Mouse (Mus musculus) liver, embryonic 12.5 days (tissue): ENCODE data around the gene Rgl1. TPM values are rescaled to one million over a fixed set of nuclear protein-coding genes. Genes with fewer than 3 reads are reported as not detected.
A peak's percentile ranks its signal among the peaks of the same experiment; 100 is the strongest.

ENCODE experiments used
- ATAC-seq: fragments of 200-750 bp; cut with Nextera tagmentation; 2 replicates; pipeline ENCODE4 v1.8.0; 2017; ENCODE audit warnings: moderate number of reproducible peaks, mild to moderate bottlenecking, moderate library complexity
- H3K27ac ChIP-seq: fragments of 300-500 bp; sonication (generic); 2 replicates; pipeline ENCODE4 v1.5.1; 2016; ENCODE audit warnings: mild to moderate bottlenecking
- H3K27me3 ChIP-seq: fragments of 300-500 bp; sonication (generic); replicated peaks from 2 replicates; pipeline ENCODE4 v1.6.1; 2016; ENCODE audit warnings: mild to moderate bottlenecking, moderate library complexity
- H3K36me3 ChIP-seq: fragments of 300-500 bp; sonication (generic); 2 replicates; pipeline ENCODE4 v1.6.1; 2016; ENCODE audit warnings: mild to moderate bottlenecking, moderate library complexity
- H3K4me1 ChIP-seq: fragments of 300-500 bp; sonication (generic); 2 replicates; pipeline ENCODE4 v1.6.1; 2016
- H3K4me2 ChIP-seq: fragments of 300-500 bp; sonication (generic); 2 replicates; pipeline ENCODE4 v1.6.1; 2016; ENCODE audit warnings: mild to moderate bottlenecking, moderate library complexity
- H3K4me3 ChIP-seq: fragments of 300-500 bp; sonication (generic); 2 replicates; pipeline ENCODE4 v1.5.1; 2016; ENCODE audit warnings: mild to moderate bottlenecking, moderate library complexity
- H3K9ac ChIP-seq: fragments of 300-500 bp; sonication (generic); 2 replicates; pipeline ENCODE4 v1.6.1; 2016; ENCODE audit warnings: mild to moderate bottlenecking, moderate library complexity
- H3K9me3 ChIP-seq: fragments of 300-500 bp; sonication (generic); replicated peaks from 2 replicates; pipeline ENCODE4 v1.6.1; 2016; ENCODE audit warnings: mild to moderate bottlenecking, moderate library complexity
- WGBS: fragments of 180-500 bp; shearing (Covaris S2); methylation state at CpG from one replicate; pipeline ENCODE4 v1.1.7; 2016; ENCODE audit not compliant: insufficient replicate concordance; 5-methylcytosine and 5-hydroxymethylcytosine counted together
- polyA plus RNA-seq: library from polyadenylated mRNA; unstranded; fragments of >200 nt; fragmentation: Nextera tagmentation; extraction: Ambion mirVana; gene quantifications from 2 replicates; pipeline ENCODE4 v1.2.1, GENCODE M21; 2016

Rgl1 gene
- 12.5 and 15.6 TPM in 2 replicates for polyA plus RNA-seq

DNA sequence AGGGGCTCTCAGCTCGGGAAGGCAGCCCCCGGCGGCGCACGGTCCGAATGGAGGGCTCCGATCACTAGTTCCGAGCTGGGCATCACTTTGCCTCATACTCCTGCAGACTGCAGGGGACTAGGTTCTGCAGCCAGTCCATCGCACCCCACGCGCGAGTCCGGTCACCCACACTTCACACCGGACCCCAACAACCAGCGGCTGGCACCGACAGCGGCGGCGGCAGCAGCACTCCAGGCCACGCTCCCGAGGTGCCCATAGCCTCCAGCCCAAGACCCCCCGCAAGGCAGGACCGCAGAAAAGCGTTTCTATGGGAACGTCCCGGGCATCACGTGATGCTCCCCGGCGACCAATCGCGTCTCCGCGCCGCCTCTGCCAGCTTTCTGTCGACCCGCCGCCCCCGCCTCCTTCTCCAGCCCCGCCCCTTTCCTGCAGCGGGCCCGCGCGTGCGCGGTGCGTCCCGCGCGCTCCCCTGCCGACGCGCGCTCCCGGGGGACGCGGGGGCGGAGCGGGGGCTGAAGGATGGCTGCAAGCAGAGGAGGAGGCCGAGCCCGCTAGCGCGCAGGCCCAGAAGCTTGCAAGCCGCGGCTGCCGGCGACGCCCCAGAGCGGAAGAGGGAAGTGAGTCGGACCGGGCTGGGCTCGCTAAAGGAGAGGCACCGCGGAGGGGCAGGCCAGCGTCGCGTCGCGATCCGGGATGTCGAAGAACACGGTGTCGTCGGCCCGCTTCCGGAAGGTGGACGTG is at the start of gene Rgl1, which contains the start of gene Arpc5:
Gene Rgl1 (minus strand): TSS at position 320 of the 741 bp plus-strand sequence.
Gene Arpc5 (plus strand): TSS at position 511 of the 741 bp plus-strand sequence.
- Histone ChIP-seq H3K9me3 (no peaks in the 10 kb centered on the region), H3K36me3 (peaks cover 24% of the 10 kb centered on the region), H3K27ac (peak within 1 kb of the TSS; percentile 83), H3K4me3 (peak within 1 kb of the TSS; percentile 79), H3K4me1 (peaks cover 11% of the 10 kb centered on the region), H3K9ac (peak within 1 kb of the TSS; percentile 93), H3K27me3 (peaks cover 27% of the 10 kb centered on the region), H3K4me2 (peak within 1 kb of the TSS; percentile 95)
- 1% methylated on average over 86 of the region's 86 CpGs for WGBS
- peak; percentile 98 for ATAC-seq

DNA sequence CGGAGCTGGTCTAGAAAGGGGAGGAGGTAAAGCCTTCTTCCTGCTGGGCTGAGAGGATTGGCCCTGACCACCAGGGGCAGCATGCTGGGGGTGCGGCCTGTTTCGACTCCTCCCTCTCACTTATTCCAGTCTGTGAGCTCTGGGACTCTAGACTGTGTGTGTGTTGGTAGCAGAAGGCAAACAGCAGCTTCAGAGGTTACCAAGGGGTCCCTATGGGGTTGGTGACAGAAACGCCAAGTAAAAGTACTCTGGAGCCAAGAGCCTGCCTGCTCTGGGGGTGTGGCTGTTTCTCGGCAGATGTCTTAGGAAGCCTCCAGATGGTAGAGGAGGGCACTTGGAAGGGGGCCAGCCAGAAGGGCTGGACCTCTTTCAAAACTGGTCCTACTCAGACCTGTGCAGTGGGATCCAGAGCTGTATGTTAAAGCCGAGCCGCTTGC is 49.1 kb upstream of the Rgl1 start:
- Histone ChIP-seq H3K9ac (no peak overlapping the region), H3K4me3 (no peak overlapping the region), H3K36me3 (no peaks in the 10 kb centered on the region), H3K27ac (no peak overlapping the region), H3K4me2 (no peak overlapping the region), H3K9me3 (no peaks in the 10 kb centered on the region), H3K4me1 (peaks cover 15% of the 10 kb centered on the region; the same call in 1 of the 2 replicates), H3K27me3 (no peaks in the 10 kb centered on the region)
- ATAC-seq: peak; percentile 72
- WGBS: 64% methylated on average over 7 of the region's 7 CpGs

GRCm38 (mm10) chr1:152810533-152811439 is 44.6 kb upstream of the Rgl1 start:
- Histone ChIP-seq H3K4me3 (no peak overlapping the region), H3K4me1 (peaks cover 18% of the 10 kb centered on the region), H3K9ac (no peak overlapping the region), H3K36me3 (no peaks in the 10 kb centered on the region), H3K27me3 (0 out of 2 replicates have a peak, but pooled peaks cover 3% of the 10 kb centered on the region), H3K4me2 (no peak overlapping the region), H3K9me3 (no peaks in the 10 kb centered on the region), H3K27ac (no peak overlapping the region)
- ATAC-seq: no peak
- 65% methylated on average over 13 of the region's 13 CpGs for WGBS

DNA sequence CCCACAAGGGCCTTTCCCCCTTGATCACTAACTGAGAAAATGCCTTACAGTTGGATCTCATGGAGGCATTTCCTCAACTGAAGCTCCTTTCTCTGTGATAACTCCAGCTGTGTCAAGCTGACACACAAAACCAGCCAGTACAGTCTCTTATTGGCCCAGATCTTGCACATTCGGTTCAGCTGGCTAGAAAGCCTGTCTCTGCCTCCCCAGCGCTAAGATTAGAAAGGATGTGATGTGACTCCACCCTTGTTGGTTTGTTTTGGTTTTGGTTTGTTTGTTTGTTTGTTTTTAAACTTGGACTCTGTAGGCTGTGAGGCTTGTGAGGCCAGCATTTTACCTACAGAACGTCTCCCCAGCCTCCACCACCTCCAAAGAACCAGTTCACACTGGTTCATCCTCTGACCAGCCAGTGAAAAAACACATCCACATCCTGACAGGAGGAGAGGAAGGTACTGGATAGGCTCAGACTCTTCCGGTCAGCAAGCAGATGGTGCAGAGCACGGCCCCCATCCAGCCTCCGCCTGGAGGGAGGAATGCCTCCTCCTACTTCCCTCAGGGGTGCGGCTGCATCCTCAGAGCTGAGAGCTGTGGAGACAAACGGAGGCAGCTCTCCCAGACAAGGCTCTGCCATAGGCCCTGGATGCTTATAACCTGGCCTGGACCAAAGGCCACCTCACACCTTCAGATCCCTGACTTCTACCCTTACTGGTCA is 43.5 kb upstream of the Rgl1 start:
- Histone ChIP-seq H3K9ac (no peak overlapping the region), H3K4me3 (no peak overlapping the region), H3K4me2 (peak overlapping the region; percentile 8; the same call in 1 of the 2 replicates), H3K4me1 (peaks cover 9% of the 10 kb centered on the region), H3K36me3 (no peaks in the 10 kb centered on the region), H3K27me3 (0 out of 2 replicates have a peak, but pooled peaks cover 4% of the 10 kb centered on the region), H3K9me3 (no peaks in the 10 kb centered on the region), H3K27ac (0 out of 2 replicates have a peak overlapping the region, but pooled peaks have one; percentile 34)
- WGBS: 44% methylated on average over 8 of the region's 8 CpGs
- ATAC-seq: peak; percentile 35; the same call in 1 of the 2 replicates

DNA sequence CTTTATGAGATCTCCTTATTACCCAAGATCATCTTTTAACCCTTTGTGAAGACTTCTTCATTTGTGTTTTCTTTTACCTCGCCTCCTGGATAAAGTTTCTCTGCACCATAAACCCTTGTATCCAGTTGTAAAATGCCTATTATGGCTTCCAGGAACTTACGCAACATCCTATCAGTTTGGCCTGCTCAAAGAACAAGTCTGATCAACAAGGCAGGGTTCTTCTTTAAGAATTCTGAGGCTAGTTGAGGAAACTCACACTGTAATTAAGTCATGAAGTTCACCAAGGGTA is 42.2 kb upstream of the Rgl1 start:
- H3K36me3 ChIP-seq: no peaks in the 10 kb centered on the region
- H3K27ac ChIP-seq: peak overlapping the region; percentile 58
- ATAC-seq: no peak
- no peak overlapping the region for H3K9ac ChIP-seq
- H3K4me2 ChIP-seq: peak overlapping the region; percentile 47
- H3K27me3 ChIP-seq: 0 out of 2 replicates have a peak, but pooled peaks cover 4% of the 10 kb centered on the region
- H3K4me3 ChIP-seq: peak overlapping the region; percentile 35
- H3K4me1 ChIP-seq: peaks cover 9% of the 10 kb centered on the region
- H3K9me3 ChIP-seq: no peaks in the 10 kb centered on the region
- 56% methylated on average over 2 of the region's 2 CpGs for WGBS

DNA sequence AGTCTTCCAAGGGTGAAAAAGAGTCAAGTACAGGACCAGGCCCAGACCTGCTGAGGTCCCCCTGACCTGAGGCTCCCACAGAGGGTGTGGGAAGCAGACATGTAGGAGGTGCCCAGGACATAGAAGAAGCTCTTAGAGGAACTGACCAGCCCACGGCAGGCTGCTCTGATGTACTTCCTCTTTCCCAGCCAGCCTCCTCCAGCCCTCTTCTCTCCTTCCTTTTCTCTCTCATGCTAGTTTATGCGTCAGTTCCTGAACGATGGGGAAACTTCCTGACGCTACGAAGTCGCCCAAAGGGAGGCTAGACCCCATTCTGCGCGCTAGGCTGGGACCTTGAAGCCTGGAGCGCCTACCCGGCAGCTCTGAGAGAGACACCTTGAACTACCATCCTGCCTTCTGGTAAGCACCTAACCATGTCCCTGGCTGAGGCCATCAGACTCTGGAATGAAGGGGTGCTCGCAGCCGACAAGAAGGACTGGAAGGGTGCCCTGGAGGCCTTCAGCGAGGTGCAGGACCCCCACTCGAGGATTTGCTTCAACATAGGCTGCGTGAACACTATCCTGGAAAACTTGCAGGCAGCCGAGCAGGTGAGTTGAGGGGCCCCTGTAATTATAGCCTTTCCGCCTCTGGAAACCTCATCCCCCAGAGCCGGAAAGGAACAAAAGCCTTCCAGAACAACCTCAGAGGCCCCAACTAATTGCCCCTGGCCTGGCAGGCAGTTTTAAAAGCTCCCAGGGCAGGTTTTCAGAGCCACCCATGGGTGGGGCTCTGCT is 41.7 kb upstream of the Rgl1 start:
- H3K4me1 ChIP-seq: peaks cover 9% of the 10 kb centered on the region
- peak overlapping the region; percentile 47 for H3K4me2 ChIP-seq
- H3K27me3 ChIP-seq: 0 out of 2 replicates have a peak, but pooled peaks cover 4% of the 10 kb centered on the region
- no peaks in the 10 kb centered on the region for H3K9me3 ChIP-seq
- H3K36me3 ChIP-seq: no peaks in the 10 kb centered on the region
- no peak overlapping the region for H3K9ac ChIP-seq
- WGBS: 27% methylated on average over 18 of the region's 18 CpGs
- peak overlapping the region; percentile 35 for H3K4me3 ChIP-seq
- ATAC-seq: peak; percentile 50
- peak overlapping the region; percentile 58 for H3K27ac ChIP-seq

- Histone ChIP-seq H3K4me1 (peaks cover 9% of the 10 kb centered on the region), H3K4me2 (no peak overlapping the region), H3K9me3 (no peaks in the 10 kb centered on the region), H3K36me3 (no peaks in the 10 kb centered on the region), H3K4me3 (no peak overlapping the region), H3K27me3 (0 out of 2 replicates have a peak, but pooled peaks cover 4% of the 10 kb centered on the region), H3K9ac (no peak overlapping the region), H3K27ac (no peak overlapping the region)
- WGBS: 43% methylated on average over 6 of the region's 6 CpGs
- no peak for ATAC-seq
Observed at GRCm38 (mm10) chr1:152804907-152805306, 38.8 kb upstream of the Rgl1 start.

- no peak overlapping the region for H3K4me2 ChIP-seq
- H3K27ac ChIP-seq: no peak overlapping the region
- H3K27me3 ChIP-seq: no peaks in the 10 kb centered on the region
- peaks cover 17% of the 10 kb centered on the region for H3K4me1 ChIP-seq
- H3K36me3 ChIP-seq: no peaks in the 10 kb centered on the region
- no peak overlapping the region for H3K9ac ChIP-seq
- ATAC-seq: no peak
- H3K9me3 ChIP-seq: no peaks in the 10 kb centered on the region
- 64% methylated on average over 13 of the region's 13 CpGs for WGBS
- H3K4me3 ChIP-seq: no peak overlapping the region
Observed at GRCm38 (mm10) chr1:152800633-152801176, 34.6 kb upstream of the Rgl1 start.

GRCm38 (mm10) chr1:152799897-152800296 is 33.7 kb upstream of the Rgl1 start, which contains the start of gene Ncf2:
TSS of gene Ncf2 (plus strand) at chr1:152800194.
- Histone ChIP-seq H3K4me3 (no peak within 1 kb of the TSS), H3K9me3 (no peaks in the 10 kb centered on the region), H3K4me1 (peaks cover 24% of the 10 kb centered on the region), H3K4me2 (no peak within 1 kb of the TSS), H3K9ac (no peak within 1 kb of the TSS), H3K27ac (no peak within 1 kb of the TSS), H3K27me3 (no peaks in the 10 kb centered on the region), H3K36me3 (no peaks in the 10 kb centered on the region)
- ATAC-seq: peak; percentile 55; the same call in 1 of the 2 replicates
- WGBS: 21% methylated on average over 2 of the region's 2 CpGs

- H3K4me1 ChIP-seq: peaks cover 24% of the 10 kb centered on the region
- H3K4me3 ChIP-seq: no peak overlapping the region
- ATAC-seq: peak; percentile 16; the same call in 1 of the 2 replicates
- no peaks in the 10 kb centered on the region for H3K36me3 ChIP-seq
- H3K27me3 ChIP-seq: no peaks in the 10 kb centered on the region
- no peak overlapping the region for H3K27ac ChIP-seq
- WGBS: 18% methylated on average over 9 of the region's 9 CpGs
- H3K9me3 ChIP-seq: no peaks in the 10 kb centered on the region
- H3K9ac ChIP-seq: no peak overlapping the region
- no peak overlapping the region for H3K4me2 ChIP-seq
Observed at GRCm38 (mm10) chr1:152798125-152798524, 32.0 kb upstream of the Rgl1 start.
